Mouse (Mus musculus): Measurements from ENCODE around the gene Fam163a.

Fam163a gene

DNA sequence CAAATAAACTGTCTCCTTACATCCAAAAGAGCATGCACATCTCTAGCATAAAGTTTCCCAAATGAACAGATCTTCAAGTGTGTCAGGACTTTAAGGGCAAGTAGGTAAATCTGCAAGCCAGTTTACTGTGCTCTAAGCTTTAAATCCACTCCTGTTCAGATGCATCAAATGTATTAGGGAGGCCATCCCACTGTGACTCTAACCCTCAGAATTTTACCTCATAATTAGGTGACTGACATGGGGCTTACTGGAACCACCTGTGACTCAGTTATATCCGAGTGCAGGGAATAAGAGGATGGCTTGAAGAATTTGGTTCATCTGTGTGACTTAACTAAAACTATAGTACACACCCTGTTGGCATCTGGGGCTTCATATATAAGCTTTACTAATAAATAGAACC is 170.2 kb downstream of the Fam163a start:
- no peak for DNase-seq (ENCODE audit: extremely low read depth, insufficient read length, low spot score)

DNA sequence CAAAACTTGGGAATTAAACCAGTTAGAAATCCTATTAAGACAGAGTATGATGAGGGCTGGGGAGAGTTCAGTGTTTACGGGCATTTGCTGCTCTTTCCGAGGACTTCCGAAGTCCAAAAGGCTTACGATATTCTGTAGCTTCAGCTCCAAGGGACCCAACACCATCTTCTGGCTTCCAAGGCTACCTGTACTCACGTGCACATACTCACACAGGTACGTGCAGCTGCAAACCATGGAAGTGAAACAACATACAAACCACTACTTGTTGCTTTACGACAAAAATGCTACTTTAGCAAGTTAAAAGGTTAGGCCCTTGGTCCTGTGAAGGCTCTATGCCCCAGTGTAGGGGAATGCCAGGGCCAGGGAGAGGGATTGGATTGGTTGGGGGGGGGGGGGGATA is 170.9 kb downstream of the Fam163a start:
- DNase-seq (ENCODE audit: extremely low read depth, insufficient read length, low spot score): no peak

DNA sequence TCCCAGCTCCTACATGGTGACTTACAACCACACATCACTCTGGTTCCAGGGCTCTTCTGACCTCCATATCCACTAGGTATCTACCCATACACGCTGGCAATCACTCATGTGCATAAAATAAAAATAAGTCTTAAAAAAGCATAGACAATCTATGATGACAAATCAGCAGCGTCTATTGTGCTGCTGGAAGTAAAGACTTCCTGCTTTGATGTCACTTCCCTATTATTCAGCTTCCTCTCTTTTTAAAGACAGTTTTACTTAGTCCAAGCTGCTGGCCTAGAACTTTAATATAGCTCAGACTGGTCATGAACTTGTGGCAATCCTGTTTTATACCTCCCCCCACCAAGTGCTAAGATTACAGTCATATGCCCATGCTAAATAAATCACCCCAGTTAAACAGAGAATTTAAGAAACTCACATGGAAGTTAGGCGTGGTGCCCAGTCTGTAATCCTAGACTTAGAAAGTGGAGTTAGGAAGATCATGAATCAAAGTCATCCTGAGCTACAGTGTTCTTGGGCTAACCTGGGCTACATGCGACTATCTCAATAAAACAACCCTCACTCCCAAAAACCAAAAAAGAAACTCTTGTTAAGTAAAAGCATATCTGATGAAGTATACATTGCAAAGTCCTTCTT is 176.4 kb downstream of the Fam163a start:
- DNase-seq (ENCODE audit: extremely low read depth, insufficient read length, low spot score): no peak

DNA sequence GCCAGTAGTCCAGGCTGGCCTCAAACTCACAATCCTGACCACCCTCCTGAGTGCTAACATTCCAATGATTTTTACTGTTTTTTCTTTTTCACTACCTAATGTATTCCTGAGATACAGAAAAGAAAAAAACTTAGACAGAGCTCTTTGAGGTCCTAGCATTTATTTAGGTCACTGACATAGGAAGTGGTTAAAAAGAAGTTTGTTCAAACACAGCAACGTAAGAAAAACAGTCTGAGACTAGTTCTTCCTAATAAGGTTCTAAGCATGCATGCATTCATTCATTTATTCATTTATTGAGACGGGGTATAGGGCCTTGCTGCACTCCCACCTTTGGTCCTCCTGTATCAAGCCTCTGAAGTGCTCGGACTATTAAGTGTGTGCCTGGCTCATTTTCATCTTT is 177.0 kb downstream of the Fam163a start:
- DNase-seq (ENCODE audit: extremely low read depth, insufficient read length, low spot score): no peak

Measured in 3134 (cell line).